Mouse (Mus musculus) heart, adult 11 months (tissue): ENCODE measurements at regions not wholly inside any gene's neighbourhood (a gene's known extent, or its start where the extent isn't known, plus 50 kb on each side); places are given as distances from the start of the nearest gene placed in this dataset.

Experiments used
- DNase-seq: peaks from one replicate; pipeline ENCODE4 v3.0.0; 2022

GRCm38 (mm10) chr8:75353786-75354185, 52.6 kb downstream of the Gm10358 start:
- no peak for DNase-seq

GRCm38 (mm10) chr8:75350141-75350540, 56.2 kb downstream of the Gm10358 start:
- no peak for DNase-seq

GRCm38 (mm10) chr8:75348047-75348446, 58.3 kb downstream of the Gm10358 start:
- DNase-seq: no peak

- DNase-seq: peak; percentile 74
Observed at GRCm38 (mm10) chr8:75320614-75321013, 85.8 kb downstream of the Gm10358 start.

GRCm38 (mm10) chr8:75318526-75318925, 87.9 kb downstream of the Gm10358 start:
- DNase-seq: no peak

- DNase-seq: no peak
Observed at GRCm38 (mm10) chr8:75315886-75316285, 90.5 kb downstream of the Gm10358 start.

- no peak for DNase-seq
Observed at GRCm38 (mm10) chr8:75309463-75309862, 95.7 kb downstream of the Rasd2 start.

GRCm38 (mm10) chr8:75291921-75292320, 78.2 kb downstream of the Rasd2 start:
- no peak for DNase-seq

GRCm38 (mm10) chr8:75289933-75290332, 76.2 kb downstream of the Rasd2 start:
- DNase-seq: no peak
